Mouse (Mus musculus) erythroblast, adult 5-6 weeks (primary cell): ENCODE measurements around the gene Usp6nl. TPM values are rescaled to one million over a fixed set of nuclear protein-coding genes. Genes with fewer than 3 reads are reported as not detected.
A peak's percentile ranks its signal among the peaks of the same experiment; 100 is the strongest.

ENCODE experiments used
- ATAC-seq: replicated peaks from 2 replicates; pipeline ENCODE4 v1.8.0; 2016; ENCODE audit warnings: moderate number of reproducible peaks, mild to moderate bottlenecking, moderate TSS enrichment, inconsistent platforms; ENCODE audit not compliant: poor library complexity, low FRiP score, severe bottlenecking
- total RNA-seq, 2 experiments: library from RNA; stranded (forward) in 1 of 2; stranded (reverse) in 1 of 2; fragments of 150-400 nt in 1 of 2; fragments of 200-764, 138-1000 nt in 1 of 2; gene quantifications; 2 replicates each; pipeline versions ENCODE4 v1.2.3 to v1.2.4; 2015 to 2017; ENCODE audit warnings: low replicate concordance in 2 of 2

The Usp6nl gene
- total RNA-seq, 2 experiments from 2014 or later = 5.8 to 6.5 TPM

- no peak for ATAC-seq
Measured at GRCm38 (mm10) chr2:6459282-6460047, 137.0 kb downstream of the Usp6nl start.

- ATAC-seq = no peak
Measured at GRCm38 (mm10) chr2:6462306-6462705, 139.8 kb downstream of the Usp6nl start.

DNA sequence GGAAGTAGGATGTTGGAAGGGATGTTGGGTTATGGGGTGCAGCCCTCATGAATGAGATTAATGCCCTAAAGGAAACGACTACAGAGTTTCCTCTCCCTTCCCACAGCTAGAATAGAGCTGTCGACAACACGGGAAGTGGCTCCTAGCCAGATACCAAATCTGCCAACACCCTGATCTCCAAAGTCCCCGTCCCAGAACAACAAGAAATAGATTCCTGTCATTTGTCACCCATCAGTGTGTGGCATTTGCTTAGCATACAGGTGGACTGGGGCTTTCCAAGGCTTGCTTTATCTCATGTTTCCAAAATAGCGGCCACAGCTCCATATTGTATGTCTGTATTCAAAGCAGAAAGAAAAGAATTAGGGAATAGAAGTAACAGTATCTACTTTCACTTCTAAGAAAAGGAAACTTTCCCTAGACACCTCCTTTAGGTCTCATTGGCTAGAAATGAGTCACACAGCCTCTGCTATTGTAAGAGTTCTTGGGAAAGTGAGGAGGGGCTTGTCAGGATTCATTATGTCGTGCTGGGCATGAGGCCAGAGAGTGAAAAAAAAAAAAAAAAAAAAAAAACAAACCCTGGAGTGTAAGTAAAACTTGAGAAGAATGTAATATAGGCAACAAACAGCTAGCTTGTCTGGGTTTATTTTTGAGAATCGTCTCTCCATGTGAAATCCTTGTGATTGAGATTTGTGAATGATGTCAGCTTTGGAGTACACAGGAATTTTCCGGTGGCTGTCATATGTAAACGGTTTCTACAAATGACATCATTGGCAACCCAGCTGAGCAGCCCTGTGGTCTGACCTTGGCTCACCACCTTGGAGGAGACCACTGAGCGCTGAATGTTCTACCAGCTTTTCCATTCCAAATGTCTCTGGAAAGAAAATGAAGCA, 141.6 kb downstream of the Usp6nl start:
- ATAC-seq = no peak

GRCm38 (mm10) chr2:6466396-6466795, 143.9 kb downstream of the Usp6nl start:
- no peak for ATAC-seq

GRCm38 (mm10) chr2:6467318-6467717, 144.9 kb downstream of the Usp6nl start:
- ATAC-seq = no peak

- ATAC-seq = peak; percentile 73
Measured at GRCm38 (mm10) chr2:6469164-6469563, 146.7 kb downstream of the Usp6nl start.

GRCm38 (mm10) chr2:6471110-6471611, 148.7 kb downstream of the Usp6nl start:
- no peak for ATAC-seq

DNA sequence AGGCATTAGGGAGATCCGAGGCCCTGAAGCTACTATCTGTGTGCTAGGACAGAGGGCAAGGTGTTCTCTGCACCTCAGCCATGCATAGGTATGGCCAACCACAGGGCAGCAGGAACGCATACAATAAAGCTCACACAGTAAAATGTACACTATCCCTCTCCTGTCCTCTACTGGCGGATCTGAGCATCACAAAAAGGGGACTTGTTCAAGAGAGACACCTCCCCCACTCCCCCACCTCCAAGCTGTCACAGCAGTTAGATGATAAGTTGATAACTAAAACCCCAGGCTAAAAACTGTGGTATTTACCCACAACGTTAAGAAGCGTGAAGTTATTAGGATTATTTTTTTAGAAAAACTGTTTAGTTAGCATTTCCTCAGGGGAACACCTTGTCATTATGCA, 151.4 kb downstream of the Usp6nl start:
- ATAC-seq = no peak

GRCm38 (mm10) chr2:6477884-6478283, 155.4 kb downstream of the Usp6nl start:
- no peak for ATAC-seq

- no peak for ATAC-seq
Measured at GRCm38 (mm10) chr2:6478361-6478965, 156.0 kb downstream of the Usp6nl start.

- no peak for ATAC-seq
Measured at GRCm38 (mm10) chr2:6478966-6479391, 156.5 kb downstream of the Usp6nl start.

DNA sequence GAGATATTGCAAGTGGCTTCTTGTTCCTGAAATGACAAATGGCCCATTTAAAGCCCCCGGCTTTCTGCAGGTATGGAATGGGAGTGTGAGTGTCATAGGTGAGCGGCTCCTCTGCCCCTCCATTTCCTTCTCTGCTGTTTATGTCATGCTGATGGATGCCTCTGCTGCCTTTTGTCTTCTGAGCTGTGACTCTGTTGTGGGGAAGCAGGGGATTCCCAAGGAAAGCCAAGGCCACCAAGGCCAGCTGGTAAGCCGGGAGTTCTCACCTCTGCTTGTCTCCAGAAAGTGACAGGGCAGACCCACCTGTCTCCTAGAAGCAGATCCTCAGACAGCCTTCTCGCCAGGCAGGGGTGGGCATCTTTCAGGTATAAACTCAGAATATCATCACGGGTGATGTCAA, 157.2 kb downstream of the Usp6nl start:
- ATAC-seq = no peak

DNA sequence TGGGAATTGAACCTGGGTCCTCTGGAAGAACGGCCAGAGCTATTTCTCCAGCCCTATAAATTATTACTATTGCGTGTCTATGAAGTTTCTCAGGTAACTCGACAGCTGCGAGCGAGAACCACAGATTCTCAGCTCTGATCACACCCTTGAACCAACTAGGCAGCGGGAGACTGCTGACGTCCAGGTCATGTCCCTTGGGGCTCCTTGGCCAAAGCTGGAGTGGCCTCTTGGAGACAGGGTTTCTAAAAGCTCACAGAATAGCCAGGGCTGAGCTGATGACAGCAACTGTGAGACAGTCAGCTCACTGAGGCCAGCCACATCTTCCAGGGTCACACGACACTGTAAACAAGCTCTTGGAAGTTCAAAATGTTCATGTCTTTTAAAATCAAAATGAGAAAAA, 159.5 kb downstream of the Usp6nl start:
- no peak for ATAC-seq

GRCm38 (mm10) chr2:6482411-6482810, 159.9 kb downstream of the Usp6nl start:
- ATAC-seq = no peak

DNA sequence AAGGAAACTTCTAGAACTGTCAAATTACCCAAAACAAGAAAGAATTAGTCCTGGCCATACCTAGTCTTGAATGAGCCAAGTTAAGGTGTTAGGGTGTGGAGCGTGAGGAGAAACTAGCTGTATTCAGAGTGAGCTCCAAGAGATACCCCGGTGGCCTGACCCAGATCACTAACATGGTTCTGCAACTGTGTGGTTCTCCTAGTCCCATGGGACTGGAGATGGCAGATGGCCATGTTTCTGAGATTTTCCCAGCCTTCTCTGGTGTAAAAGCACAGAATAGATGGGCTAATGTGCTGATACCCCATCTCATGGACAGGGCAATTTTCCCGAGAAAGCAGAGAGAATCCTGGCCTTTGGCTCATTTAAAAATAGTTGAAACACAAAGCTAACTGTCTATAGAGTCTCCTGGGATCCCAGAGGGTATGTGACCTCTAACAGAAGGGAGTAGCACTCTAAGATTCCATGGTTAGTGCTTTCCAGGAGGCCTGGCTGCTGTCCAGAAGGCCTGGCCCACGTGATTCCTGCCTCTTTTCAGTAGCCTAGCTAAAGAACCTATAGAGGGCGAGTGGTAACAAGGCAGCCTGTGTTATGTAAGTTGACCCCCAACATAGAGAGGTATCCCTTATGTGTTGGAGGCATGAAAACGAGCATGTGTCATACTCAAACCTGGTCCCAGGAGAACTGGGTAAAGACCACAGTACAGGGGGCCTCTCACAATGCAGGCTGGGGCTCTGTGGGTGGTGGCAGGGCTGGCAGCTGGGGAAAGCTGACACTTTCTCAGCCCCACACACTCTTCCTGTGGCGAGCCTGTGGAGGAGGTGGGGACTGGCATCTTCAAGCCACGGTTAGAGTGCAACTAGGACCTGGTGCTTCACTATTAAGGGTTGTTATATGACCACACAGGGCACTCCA, 160.9 kb downstream of the Usp6nl start:
- ATAC-seq = no peak

DNA sequence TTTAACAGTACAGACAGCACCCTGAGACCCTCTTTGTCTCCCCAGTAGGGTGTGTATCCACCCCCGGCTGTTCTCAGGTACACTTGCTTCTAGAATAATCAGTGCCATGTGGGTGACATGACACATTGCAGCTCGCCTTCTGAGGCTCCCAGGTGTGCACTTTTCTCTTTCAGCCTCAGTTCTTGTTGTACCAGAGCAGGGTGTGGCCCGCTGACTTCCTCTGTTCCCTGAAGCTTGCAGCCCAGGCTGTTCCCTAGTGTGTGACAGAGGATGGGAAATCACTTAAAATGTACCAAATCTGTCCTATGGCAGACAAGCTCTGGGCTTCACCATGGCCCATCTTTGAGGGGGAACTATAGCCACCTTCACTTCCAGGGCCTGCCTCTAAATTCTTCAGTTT, 161.7 kb downstream of the Usp6nl start:
- no peak for ATAC-seq

- no peak for ATAC-seq
Measured at GRCm38 (mm10) chr2:6487566-6488488, 165.4 kb downstream of the Usp6nl start.

DNA sequence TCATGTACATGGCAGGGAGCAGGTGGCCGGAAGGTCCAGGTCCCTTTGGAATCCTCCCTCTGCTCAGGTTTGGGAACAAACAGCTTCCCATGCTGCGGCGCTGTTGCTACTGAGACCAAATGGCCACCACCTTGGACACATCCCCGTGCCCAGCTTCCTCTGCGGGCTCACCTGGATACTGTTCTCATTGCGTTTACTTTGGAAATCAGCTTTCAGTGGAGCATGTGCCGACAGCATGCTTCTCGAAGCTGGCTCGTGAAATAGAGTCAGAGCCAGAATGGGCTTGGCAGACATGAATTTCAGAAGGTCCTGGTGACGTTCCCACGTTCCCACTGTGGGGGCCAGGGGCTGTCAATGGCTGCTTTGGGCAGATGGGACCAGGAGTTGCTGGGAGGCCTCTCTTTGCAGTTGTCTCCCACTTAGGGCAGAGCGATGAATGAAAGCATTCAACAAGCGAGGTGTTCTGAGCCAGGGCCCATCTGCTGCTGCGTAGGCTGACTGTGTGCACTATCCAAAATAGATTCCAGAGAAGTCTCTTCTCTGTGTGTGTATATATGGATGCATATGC, 166.1 kb downstream of the Usp6nl start:
- no peak for ATAC-seq
